Mouse (Mus musculus): Measurements from ENCODE around the gene Dlx2.

Dlx2 gene

GRCm38 (mm10) chr2:71546640-71547071 lies at the start of gene Dlx2:
Gene Dlx2, minus strand, starts transcription at chr2:71546754.
- DNase-seq (ENCODE audit: low spot score): peak; percentile 56

DNA sequence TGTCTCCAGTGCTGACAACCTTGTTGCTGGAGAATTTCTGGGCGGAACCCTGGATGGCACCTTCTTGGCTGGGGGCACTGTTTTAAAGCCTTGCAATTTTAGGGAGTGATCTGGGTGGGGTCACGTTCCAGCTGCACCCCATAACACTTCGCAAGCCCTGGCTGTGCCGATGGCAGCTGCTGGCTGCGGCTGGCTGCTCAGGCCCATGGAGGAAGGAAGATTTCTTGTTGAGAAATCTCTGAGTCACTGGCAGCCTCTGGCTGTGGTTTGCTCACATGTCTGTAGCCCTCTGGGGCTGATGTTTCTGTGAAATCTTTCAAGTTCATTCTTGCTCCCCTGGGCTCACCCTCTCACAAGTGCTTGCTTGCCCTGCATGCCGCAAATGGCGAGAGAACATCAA lies 47.9 kb upstream of the Dlx2 start:
- no peak for DNase-seq (ENCODE audit: low spot score)

- DNase-seq (ENCODE audit: low spot score): no peak
Measured at GRCm38 (mm10) chr2:71589114-71589513, 42.6 kb upstream of the Dlx2 start.

DNA sequence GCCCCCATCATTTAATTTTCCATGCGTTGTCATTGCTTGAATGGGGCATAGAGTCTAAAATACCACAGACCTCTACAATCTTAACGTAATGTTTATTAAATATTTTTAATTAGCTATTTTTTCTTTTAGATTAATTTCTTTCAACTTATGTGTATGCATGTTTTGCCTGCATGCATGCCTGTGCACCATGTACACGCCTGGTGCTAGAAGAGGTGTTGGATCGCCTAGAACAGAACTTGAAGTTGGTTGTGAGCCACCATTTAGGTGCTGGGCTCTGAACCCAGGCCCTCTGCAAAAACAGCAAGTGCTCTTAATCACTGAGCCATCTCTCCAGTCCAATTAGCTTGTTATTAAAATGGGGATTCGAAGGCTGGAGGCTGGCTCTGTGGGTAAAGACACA lies 34.9 kb upstream of the Dlx2 start:
- no peak for DNase-seq (ENCODE audit: low spot score)

GRCm38 (mm10) chr2:71580632-71581466 lies 34.3 kb upstream of the Dlx2 start:
- DNase-seq (ENCODE audit: low spot score): peak; percentile 73

- no peak for DNase-seq (ENCODE audit: low spot score)
Measured at GRCm38 (mm10) chr2:71577059-71577458, 30.5 kb upstream of the Dlx2 start.

- no peak for DNase-seq (ENCODE audit: low spot score)
Measured at GRCm38 (mm10) chr2:71573736-71574135, 27.2 kb upstream of the Dlx2 start.

- DNase-seq (ENCODE audit: low spot score): no peak
Measured at GRCm38 (mm10) chr2:71566466-71566865, 19.9 kb upstream of the Dlx2 start.

DNA sequence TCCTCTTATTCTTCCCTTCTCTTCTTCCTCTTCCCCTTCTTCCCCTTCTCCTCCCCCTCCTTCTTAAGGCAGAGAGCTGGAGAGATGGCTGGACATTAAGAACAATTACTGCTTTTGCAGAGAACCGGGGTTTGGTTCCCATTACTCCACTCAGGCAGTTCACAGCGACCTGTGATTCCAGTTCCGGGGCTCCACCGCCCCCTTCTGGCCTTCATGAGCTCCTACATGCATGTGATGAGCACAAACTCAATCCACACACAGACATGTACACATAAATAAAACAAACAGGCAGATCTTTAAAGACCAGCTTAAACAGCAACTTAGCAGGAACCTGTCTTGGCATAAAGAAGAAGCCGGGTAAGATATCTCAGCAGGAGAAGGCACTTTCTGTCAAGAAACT lies 9.5 kb upstream of the Dlx2 start:
- DNase-seq (ENCODE audit: low spot score): no peak

- DNase-seq (ENCODE audit: low spot score): no peak
Measured at GRCm38 (mm10) chr2:71551704-71552103, 5.2 kb upstream of the Dlx2 start.

DNA sequence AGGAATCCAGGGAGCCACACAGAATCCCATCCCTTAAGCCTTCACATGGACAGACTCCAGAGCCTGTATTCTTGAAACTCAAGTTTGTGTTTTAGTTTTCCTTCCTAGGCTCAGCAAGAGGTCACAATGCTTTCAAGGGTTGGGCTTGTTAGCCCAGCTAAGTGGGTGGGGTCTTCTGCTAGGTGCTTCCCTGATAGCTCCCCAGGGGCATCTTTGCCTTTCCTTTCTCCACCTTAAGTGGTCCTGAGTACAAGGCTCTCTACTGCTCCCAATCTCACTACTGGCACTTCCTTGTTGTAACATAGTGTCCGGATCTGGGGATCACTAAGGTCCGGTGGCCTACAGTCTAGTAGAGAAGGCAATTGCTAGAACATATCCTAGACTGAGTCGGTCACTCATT lies 3.8 kb upstream of the Dlx2 start:
- DNase-seq (ENCODE audit: low spot score): no peak

DNA sequence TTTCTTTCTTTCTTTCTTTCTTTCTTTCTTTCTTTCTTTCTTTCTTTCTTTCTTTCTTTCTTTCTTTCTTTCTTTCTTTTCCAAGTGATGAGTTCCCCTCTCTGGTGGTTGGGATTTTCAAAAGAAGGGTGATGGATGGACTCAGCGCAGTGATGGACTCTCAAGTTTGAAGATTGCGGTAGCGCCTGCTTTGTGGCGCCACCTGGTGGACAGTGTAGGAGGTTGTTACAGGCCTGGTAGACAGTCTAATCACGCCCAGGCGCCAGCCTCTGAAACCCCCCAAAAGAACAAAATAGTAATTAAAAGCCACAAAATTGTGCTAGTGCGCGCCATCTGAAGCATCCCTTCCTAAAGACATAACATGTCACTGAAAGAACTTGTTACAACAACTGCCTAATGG lies 1.3 kb upstream of the Dlx2 start:
- DNase-seq (ENCODE audit: low spot score): peak; percentile 88

DNA sequence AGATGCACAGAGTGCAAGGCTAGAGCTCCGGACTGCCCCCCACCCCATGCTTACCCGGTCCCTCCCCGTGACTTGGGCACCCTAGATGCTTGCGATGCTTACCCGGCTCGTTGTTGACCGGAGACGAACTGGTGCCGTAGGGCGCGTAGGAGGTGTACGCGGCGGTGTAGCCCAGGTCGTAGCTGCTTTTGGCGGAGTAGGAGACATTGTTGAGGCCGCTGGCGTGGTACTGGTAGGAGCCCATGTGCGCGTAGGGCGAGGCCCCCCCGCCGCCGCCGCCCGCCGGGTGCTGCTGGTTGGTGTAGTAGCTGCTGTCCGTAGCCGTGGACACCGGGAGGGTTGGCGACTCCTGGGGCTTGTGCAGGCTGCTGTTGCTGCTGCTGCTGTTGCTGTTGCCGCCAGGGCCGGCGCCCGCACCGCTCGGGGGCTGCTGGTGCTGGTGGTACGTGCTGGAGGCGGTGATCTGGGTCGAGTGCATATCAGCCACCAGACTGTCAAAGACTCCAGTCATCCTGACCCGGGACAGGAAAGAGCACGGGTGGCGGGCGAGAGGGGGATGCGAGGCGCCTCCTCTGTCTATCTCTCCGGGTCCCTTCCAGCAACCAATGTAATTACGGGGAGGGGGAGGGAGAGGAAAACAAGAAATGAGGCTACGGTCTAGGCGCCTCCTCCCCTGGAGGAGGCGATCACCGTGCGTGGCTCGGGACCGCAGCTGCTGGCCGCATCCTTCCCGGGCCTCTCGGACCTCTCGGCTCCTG lies 493 bp downstream of the Dlx2 start:
- DNase-seq (ENCODE audit: low spot score): peak; percentile 60

DNA sequence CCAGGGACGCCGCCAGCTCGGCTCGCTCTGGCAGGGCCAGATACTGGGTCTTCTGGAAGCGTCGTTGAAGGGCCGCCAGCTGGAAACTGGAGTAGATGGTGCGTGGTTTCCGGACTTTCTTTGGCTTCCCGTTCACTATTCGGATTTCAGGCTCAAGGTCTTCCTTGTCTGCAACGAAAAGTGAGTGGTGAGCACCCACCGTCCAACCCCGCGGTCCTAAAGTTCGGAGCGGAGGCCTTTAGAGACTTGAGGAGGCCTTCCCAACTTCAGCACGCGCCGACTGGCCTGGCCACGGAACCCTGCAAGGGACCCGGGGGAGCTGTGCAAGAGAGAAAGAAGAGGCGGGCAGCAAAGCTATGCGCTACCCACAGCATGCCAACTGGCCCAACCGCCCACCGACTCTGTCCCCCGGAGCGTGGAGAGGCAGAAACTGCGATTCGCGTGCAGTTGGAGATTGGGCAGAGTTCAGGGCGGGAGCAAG lies 1.1 kb downstream of the Dlx2 start:
- peak; percentile 49 for DNase-seq (ENCODE audit: low spot score)

- peak; percentile 45 for DNase-seq (ENCODE audit: low spot score)
Measured at GRCm38 (mm10) chr2:71544391-71545285, 1.9 kb downstream of the Dlx2 start.

DNA sequence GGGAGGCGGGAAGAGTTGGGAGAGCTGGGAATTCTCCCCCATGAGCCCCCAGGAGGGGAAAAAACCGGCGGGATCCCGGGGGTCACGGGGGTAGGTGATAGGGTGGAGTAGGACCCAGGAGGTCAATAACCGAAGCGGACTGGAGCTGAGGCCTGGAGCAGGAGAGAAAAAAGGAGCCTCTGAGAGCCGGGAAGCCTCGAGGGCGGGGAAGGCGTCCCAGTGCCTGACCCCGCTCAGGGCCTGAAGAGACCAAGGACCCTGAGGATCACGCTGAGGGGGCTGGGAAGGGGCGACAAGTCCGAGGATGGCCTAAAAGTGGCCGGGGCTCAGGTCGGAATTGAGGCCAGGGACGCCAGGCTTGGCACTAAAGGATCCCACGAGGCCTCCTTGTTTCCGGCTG lies 2.6 kb downstream of the Dlx2 start:
- peak; percentile 43 for DNase-seq (ENCODE audit: low spot score)

GRCm38 (mm10) chr2:71543531-71543930 lies 3.0 kb downstream of the Dlx2 start:
- no peak for DNase-seq (ENCODE audit: low spot score)

DNA sequence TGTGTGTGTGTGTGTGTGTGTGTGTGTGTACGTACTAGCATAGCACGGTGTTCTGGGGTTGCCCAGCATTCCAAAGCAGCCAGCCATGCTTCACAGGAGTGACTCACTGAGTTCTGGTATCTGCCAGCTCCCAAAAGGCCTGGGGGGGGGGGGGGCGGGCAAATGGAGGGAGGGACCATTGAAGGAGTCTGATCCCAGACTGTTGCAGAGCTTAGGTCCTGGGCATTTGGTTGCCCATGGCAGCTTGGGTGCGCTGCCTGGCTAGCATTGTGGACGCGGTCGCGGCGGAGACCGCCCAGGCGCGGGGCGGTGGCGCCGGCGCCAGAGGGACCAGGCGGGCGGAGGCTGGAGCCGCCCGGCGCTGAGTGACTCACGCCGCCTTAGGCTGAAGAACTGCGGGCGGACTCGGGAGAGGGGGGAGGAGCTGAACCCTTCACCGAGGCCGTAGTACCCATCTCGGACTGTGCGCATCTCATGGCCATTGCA lies 3.7 kb downstream of the Dlx2 start:
- DNase-seq (ENCODE audit: low spot score): no peak

GRCm38 (mm10) chr2:71542227-71542815 lies 4.2 kb downstream of the Dlx2 start:
- DNase-seq (ENCODE audit: low spot score): no peak

DNA sequence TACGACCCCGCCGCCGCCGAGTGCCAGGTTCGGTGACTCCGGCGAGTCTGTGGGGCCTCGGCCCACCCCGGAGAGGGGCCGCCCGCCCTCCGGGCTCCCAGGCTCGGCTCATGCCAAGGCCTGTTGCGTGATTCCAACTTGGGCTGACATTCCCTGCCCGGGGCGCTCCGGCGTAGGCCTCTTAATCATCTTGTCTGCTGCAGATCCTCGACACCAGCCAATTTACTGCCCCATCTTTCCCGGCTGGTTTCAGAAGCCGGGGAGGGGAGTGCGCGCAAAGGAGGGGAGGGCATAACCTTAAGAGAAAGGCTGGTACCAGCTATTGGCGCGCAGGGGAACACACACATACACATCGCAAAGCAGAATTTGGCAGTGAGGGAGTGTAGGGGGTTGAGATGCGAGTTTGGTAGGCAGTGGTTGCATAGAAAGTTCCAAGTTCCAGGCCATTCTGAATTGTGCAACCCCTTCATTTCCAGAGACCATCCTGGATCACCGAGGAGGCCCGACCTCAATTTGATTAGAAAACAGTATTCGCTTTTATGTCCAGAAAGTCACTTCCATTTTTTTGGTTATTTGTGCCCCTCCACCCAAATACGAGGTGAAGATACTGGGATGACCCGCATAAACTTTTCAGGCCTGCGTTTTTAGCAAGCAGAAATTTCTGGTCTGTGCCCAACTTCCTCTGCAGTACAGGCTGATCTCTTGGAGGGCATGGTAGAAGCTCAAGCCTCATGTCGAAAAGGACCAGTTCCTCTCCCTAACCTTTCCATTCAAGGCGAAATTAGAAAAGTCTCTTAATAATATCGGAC lies 4.9 kb downstream of the Dlx2 start:
- peak; percentile 38 for DNase-seq (ENCODE audit: low spot score)
